Mouse (Mus musculus) midbrain, embryonic 14.5 days (tissue): ENCODE measurements around the gene Fam131b. TPM values are rescaled to one million over a fixed set of nuclear protein-coding genes. Genes with fewer than 3 reads are reported as not detected.
A peak's percentile ranks its signal among the peaks of the same experiment; 100 is the strongest.

Experiments
- ATAC-seq: fragments of 200-750 bp; cut with Nextera tagmentation; 2 replicates; pipeline ENCODE4 v1.8.0; 2017; ENCODE audit warnings: moderate number of reproducible peaks, moderate library complexity; ENCODE audit not compliant: low FRiP score, low TSS enrichment
- DNase-seq: peaks from one replicate; pipeline ENCODE4 v3.0.0-alpha.2; 2015
- H3K27ac ChIP-seq: fragments of 300-500 bp; sonication (generic); replicated peaks from 2 replicates; pipeline ENCODE4 v1.5.1; 2014; ENCODE audit warnings: mild to moderate bottlenecking, low read depth, low read length, moderate library complexity
- H3K27me3 ChIP-seq: fragments of 300-500 bp; sonication (generic); 2 replicates; pipeline ENCODE4 v1.6.1; 2014; ENCODE audit warnings: low read length, control low read depth, mixed read lengths; ENCODE audit not compliant: control insufficient read depth, insufficient read depth
- H3K36me3 ChIP-seq: fragments of 300-500 bp; sonication (generic); 2 replicates; pipeline ENCODE4 v1.6.1; 2014; ENCODE audit warnings: low read length, control low read depth; ENCODE audit not compliant: control insufficient read depth, insufficient read depth
- H3K4me1 ChIP-seq: fragments of 300-500 bp; sonication (generic); 2 replicates; pipeline ENCODE4 v1.6.1; 2014; ENCODE audit warnings: mild to moderate bottlenecking, antibody characterized with exemption, low read length, control low read depth; ENCODE audit not compliant: control insufficient read depth, insufficient read depth
- H3K4me2 ChIP-seq: fragments of 300-500 bp; sonication (generic); 2 replicates; pipeline ENCODE4 v1.6.1; 2014; ENCODE audit warnings: mild to moderate bottlenecking, low read length, moderate library complexity
- H3K4me3 ChIP-seq: fragments of 300-500 bp; sonication (generic); replicated peaks from 2 replicates; pipeline ENCODE4 v1.5.1; 2014; ENCODE audit warnings: low read depth, low read length
- H3K9ac ChIP-seq: fragments of 300-500 bp; sonication (generic); replicated peaks from 2 replicates; pipeline ENCODE4 v1.6.1; 2014; ENCODE audit warnings: mild to moderate bottlenecking, low read length, moderate library complexity
- H3K9me3 ChIP-seq: fragments of 300-500 bp; sonication (generic); 2 replicates; pipeline ENCODE4 v1.6.1; 2016; ENCODE audit warnings: low read length, control low read depth, mixed read lengths; ENCODE audit not compliant: control insufficient read depth
- WGBS: fragments of 180-500 bp; shearing (Covaris S2); extraction: QIAGEN DNeasy Blood & Tissue Kit; methylation state at CpG from one replicate; pipeline ENCODE4 v1.1.7; 2014; 5-methylcytosine and 5-hydroxymethylcytosine counted together
- polyA plus RNA-seq: library from polyadenylated mRNA; unstranded; fragments of >200 nt; fragmentation: Nextera tagmentation; extraction: Ambion mirVana; gene quantifications from 2 replicates; pipeline ENCODE4 v1.2.1, GENCODE M21; 2014

The Fam131b gene
- polyA plus RNA-seq, 1 experiment from 2014 or later, result 4.6 TPM

DNA sequence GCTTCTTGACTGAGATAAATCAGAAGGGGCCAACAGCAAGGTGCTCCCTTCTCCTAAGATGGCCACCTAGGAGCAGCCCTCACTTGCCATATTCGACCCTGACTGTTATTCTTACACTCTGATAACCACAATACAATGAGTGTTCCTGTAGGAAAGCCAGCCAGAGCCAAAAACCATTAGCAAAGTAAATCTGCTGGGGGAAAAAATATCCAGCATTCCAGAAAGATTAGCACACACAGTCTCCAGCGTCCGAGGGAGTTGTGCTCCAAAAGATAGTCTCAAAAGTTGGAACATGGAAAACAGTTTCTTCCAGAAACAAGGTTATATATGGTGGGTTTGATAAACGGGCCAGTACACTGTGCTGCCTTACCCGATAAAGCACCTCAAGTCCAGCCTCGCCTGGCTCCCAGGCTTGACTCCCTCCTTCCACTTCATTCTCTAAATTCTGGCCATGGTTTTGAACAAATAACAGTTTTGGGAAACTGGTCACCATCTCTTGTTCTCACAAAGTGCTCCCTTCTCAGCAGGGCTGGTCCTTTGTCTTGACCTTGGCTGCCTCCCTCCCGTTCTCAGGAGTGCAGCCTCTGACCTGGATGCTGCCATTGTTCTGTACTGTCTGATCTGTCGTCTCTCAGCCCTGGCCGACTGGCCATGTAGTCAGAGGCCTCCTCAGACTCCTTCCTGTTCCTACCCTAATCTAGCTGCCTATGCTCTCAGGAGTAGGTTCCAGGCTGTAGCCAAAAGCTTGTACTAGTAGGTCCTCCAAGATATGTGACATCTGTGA is 35.1 kb upstream of the Fam131b start:
- H3K27ac ChIP-seq, result no peak overlapping the region
- WGBS, result 72% methylated on average over 9 of the region's 9 CpGs
- H3K4me1 ChIP-seq, result peaks cover under 1% of the 10 kb centered on the region; the same call in 1 of the 2 replicates
- no peaks in the 10 kb centered on the region for H3K9me3 ChIP-seq
- H3K27me3 ChIP-seq, result no peaks in the 10 kb centered on the region
- H3K36me3 ChIP-seq, result peaks cover 49% of the 10 kb centered on the region
- no peak overlapping the region for H3K4me3 ChIP-seq
- no peak overlapping the region for H3K9ac ChIP-seq
- no peak overlapping the region for H3K4me2 ChIP-seq
- no peak for DNase-seq
- ATAC-seq, result no peak

DNA sequence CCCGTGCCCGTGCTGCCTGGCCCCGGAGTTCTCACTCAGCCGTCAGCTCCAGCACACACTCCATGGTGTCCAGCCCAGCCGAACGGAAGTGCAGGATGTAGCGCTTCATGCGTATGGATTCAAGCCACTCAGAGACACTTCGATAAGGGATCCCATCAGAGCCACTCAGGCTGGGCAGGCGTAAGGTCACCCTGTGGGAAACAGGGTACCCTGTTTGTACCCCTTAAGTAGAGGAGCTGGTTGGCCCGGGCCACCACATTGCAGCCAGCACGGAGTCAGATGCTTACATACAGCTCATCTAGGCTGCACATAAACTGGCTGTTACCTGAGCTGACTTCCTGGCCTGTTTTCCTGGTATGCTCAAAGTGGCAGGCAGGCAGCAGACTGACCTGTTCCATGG is 34.5 kb upstream of the Fam131b start:
- no peaks in the 10 kb centered on the region for H3K27me3 ChIP-seq
- no peaks in the 10 kb centered on the region for H3K9me3 ChIP-seq
- peaks cover 49% of the 10 kb centered on the region for H3K36me3 ChIP-seq
- H3K4me3 ChIP-seq, result no peak overlapping the region
- WGBS, result 94% methylated on average over 12 of the region's 12 CpGs
- H3K9ac ChIP-seq, result no peak overlapping the region
- no peak overlapping the region for H3K27ac ChIP-seq
- ATAC-seq (no peak), DNase-seq (no peak)
- H3K4me2 ChIP-seq, result no peak overlapping the region
- peaks cover 7% of the 10 kb centered on the region; the same call in 1 of the 2 replicates for H3K4me1 ChIP-seq

DNA sequence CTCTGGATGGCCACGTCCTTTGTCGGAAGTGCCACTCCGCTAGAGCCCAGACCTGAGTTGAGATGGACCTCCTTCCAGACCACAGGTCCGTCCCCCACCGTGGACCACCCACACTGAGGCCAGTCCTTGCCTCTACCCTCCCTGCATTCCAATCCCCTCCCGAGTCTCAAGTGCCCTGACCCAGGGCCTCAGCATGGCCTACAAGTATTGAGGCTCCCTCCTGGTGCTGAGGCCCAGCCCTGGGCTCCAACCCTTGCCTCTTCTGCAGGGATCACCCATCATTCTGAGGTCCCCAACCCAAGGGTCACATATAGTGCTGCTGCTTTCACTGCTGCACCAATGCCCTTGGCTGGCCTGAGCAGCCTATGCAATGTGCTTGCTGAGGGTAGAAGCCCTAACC is 33.5 kb upstream of the Fam131b start:
- 62% methylated on average over 6 of the region's 6 CpGs for WGBS

DNA sequence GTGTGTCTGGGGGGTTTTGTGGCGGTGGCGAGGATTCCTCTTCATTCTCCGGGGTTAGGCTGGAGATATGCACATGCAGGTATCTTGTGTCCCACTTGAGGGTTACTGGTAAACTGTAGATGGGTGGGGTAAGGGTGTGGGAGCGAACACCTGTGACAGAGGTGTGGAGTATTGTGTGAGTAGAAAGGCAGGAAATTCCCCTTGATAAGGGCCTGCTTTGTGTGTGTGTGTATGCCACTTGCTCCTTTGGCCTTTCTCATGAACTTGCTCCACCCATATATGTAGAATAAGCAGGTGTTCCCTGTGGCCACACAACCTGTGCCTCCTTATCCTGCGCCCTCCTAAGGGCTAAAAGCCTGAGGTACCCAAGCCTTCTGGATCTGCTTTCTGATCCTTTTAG is 32.5 kb upstream of the Fam131b start:
- H3K4me3 ChIP-seq, result no peak overlapping the region
- no peak overlapping the region for H3K4me2 ChIP-seq
- H3K9ac ChIP-seq, result no peak overlapping the region
- 97% methylated on average over 5 of the region's 5 CpGs for WGBS
- peaks cover 54% of the 10 kb centered on the region for H3K36me3 ChIP-seq
- H3K9me3 ChIP-seq, result no peaks in the 10 kb centered on the region
- H3K27me3 ChIP-seq, result no peaks in the 10 kb centered on the region
- H3K4me1 ChIP-seq, result peaks cover 14% of the 10 kb centered on the region
- H3K27ac ChIP-seq, result no peak overlapping the region
- ATAC-seq (no peak), DNase-seq (no peak)

More for the DNA sequence above, 33.5 kb upstream of the Fam131b start:
- Histone ChIP-seq H3K9me3 (no peaks in the 10 kb centered on the region), H3K27me3 (no peaks in the 10 kb centered on the region), H3K4me1 (peaks cover 12% of the 10 kb centered on the region; the same call in 1 of the 2 replicates), H3K4me2 (no peak overlapping the region), H3K27ac (no peak overlapping the region), H3K9ac (no peak overlapping the region), H3K4me3 (no peak overlapping the region), H3K36me3 (peaks cover 54% of the 10 kb centered on the region)
- ATAC-seq, result no peak
- no peak for DNase-seq

DNA sequence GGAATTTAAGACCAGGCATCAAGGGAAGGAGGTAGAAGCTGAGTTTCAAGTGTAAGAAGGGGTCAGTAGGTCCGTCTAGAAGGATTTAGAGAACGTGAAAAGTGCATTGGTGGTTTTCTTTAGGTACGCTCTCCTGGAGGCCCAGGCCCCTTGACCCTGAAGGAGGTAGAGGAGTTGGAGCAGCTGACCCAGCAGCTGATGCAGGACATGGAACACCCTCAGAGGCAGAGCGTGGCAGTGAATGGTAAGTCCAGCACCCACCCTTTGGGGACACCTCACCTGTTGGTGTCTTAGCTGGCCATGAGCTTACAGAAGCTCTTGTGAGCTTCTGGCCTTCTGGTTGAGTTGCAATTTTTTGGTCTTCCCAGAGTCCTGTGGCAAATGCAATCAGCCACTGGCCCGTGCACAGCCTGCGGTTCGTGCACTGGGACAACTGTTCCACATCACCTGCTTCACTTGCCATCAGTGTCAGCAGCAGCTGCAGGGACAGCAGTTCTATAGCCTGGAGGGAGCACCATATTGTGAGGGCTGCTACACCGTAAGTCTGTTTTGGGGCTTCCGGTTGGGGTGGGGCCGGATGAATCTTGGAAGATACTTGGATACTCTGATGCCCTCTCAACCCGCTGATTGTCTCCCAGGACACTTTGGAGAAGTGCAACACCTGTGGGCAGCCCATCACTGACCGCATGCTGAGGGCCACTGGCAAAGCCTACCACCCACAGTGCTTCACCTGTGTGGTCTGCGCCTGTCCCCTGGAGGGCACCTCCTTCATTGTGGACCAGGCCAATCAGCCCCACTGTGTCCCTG is 31.6 kb upstream of the Fam131b start:
- no peak overlapping the region for H3K4me3 ChIP-seq
- no peak overlapping the region for H3K27ac ChIP-seq
- H3K27me3 ChIP-seq, result no peaks in the 10 kb centered on the region
- H3K9me3 ChIP-seq, result no peaks in the 10 kb centered on the region
- no peak overlapping the region for H3K4me2 ChIP-seq
- 94% methylated on average over 13 of the region's 13 CpGs for WGBS
- no peak overlapping the region for H3K9ac ChIP-seq
- H3K4me1 ChIP-seq, result peaks cover 23% of the 10 kb centered on the region
- ATAC-seq (no peak), DNase-seq (no peak)
- H3K36me3 ChIP-seq, result peaks cover 54% of the 10 kb centered on the region

DNA sequence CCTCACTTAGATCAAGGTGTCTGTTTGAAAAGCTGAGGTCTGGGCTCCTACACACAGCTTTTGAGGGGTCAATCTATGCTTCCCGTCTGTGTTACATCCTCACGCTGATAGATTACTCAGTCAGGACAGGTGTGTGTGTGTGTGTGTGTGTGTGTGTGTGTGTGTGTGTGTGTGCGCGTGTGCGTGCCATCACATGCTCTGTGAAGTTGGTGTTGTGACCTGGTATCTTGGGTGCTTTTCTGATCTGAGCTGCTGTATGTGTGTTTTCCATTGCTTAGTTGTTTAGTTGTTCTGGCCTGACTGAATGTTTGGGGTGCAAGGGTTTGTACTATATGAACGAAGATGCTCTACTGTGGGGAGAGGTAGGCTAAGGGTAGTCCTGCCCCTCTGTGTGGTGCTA is 30.9 kb upstream of the Fam131b start:
- Histone ChIP-seq H3K9ac (no peak overlapping the region), H3K9me3 (no peaks in the 10 kb centered on the region), H3K4me2 (no peak overlapping the region), H3K4me3 (no peak overlapping the region), H3K27me3 (no peaks in the 10 kb centered on the region), H3K36me3 (peaks cover 52% of the 10 kb centered on the region), H3K4me1 (peaks cover 29% of the 10 kb centered on the region), H3K27ac (no peak overlapping the region)
- 97% methylated on average over 6 of the region's 6 CpGs for WGBS
- DNase-seq (no peak), ATAC-seq (no peak)

DNA sequence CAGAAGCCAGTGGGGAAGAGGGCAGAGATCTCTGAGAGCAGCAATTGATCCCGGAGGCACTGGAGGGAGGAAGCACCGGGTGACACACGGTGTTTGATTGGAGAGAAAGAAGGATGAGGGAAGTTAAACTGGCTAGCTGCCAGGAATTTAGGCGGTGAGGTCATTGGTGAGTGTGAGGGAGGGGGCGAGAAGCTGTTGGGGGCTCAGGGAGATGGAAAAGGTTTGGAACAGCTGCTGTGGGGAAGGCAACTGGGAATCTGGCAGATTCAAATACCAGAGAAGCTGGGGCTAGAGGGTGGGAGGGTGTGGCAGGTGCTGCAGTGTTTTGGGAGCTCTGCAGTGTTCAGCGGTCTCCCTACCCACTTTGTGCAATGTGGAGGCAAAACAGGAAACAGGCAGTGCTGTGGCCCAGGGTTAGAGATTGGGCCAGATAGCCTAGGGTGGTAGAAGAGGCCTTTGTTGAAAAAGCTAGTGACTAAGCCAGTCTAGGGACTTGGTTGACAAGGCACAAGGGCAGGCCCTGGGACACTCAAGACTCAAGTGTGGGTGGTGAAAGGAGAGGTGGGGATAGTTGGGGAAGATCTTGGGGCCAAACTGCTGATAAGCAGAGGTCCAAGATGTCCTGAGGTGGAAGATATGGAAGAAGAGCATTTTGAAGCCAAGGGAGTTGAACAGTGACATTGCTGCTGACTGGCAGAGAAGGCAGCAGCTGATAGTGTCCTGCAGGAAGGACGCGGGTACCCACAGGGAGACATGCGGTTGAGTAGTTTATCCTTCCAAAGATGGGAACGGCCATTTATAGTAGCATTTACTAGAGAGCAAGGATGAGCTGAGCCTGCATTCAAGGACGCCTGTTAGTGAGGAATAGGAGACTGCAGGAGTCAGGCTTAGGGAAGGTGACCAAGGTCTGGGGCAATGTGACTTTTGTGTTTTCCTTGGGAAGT is 29.9 kb upstream of the Fam131b start:
- H3K4me1 ChIP-seq, result peaks cover 30% of the 10 kb centered on the region
- no peak overlapping the region for H3K27ac ChIP-seq
- H3K4me3 ChIP-seq, result no peak overlapping the region
- H3K9ac ChIP-seq, result no peak overlapping the region
- peaks cover 43% of the 10 kb centered on the region for H3K36me3 ChIP-seq
- no peaks in the 10 kb centered on the region for H3K9me3 ChIP-seq
- H3K27me3 ChIP-seq, result no peaks in the 10 kb centered on the region
- 59% methylated on average over 11 of the region's 11 CpGs for WGBS
- peak overlapping the region; percentile 12; the same call in 1 of the 2 replicates for H3K4me2 ChIP-seq
- no peak for ATAC-seq
- peak; percentile 44 for DNase-seq

DNA sequence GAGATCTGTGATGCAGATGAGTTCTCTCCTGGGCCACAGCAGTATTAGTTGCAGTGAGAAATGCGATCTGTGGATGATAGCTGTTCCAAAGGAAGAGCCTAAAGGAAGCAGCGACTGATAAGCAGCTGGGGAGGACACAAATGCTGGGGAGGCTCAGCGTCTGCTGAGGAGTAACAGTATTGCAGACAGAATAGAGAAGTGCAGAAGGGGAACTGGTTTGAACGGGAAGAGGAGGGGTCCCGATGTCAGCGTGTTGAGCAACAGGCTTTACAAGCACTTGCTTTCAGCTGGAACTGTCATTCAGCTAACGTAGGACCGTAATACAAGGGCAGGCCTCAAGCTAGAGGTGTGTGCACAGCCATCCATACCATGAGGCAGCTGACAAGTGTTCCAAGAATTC is 28.7 kb upstream of the Fam131b start:
- H3K4me3 ChIP-seq, result no peak overlapping the region
- peaks cover 30% of the 10 kb centered on the region for H3K4me1 ChIP-seq
- peaks cover 32% of the 10 kb centered on the region for H3K36me3 ChIP-seq
- no peaks in the 10 kb centered on the region for H3K9me3 ChIP-seq
- no peak overlapping the region for H3K27ac ChIP-seq
- 88% methylated on average over 8 of the region's 8 CpGs for WGBS
- no peak overlapping the region for H3K9ac ChIP-seq
- H3K27me3 ChIP-seq, result no peaks in the 10 kb centered on the region
- DNase-seq (no peak), ATAC-seq (no peak)
- H3K4me2 ChIP-seq, result no peak overlapping the region
